Mouse (Mus musculus): ENCODE measurements around the gene Proca1. TPM values are rescaled to one million over a fixed set of nuclear protein-coding genes. Genes with fewer than 3 reads are reported as not detected.
A peak's percentile ranks its signal among the peaks of the same experiment; 100 is the strongest.

Proca1 gene
- polyA plus RNA-seq, 1 experiment from 2014 or later: 1.3 TPM

- H3K36me3 ChIP-seq (ENCODE audit: poor library complexity, severe bottlenecking): peaks cover 27% of the 10 kb centered on the region
These were observed 54.5 kb downstream of the Proca1 start for GRCm38 (mm10) chr11:78247727-78248140.

More at GRCm38 (mm10) chr11:78247727-78248140, 54.5 kb downstream of the Proca1 start:
- peaks cover 42% of the 10 kb centered on the region for H3K4me1 ChIP-seq
- H3K9me3 ChIP-seq (replicated peaks): no peaks in the 10 kb centered on the region
- 60% methylated on average over 4 of the region's 4 CpGs for WGBS
- H3K27me3 ChIP-seq: no peaks in the 10 kb centered on the region
- no peak overlapping the region for H3K27ac ChIP-seq
- H3K4me2 ChIP-seq: peak overlapping the region; percentile 28
- no peak overlapping the region for H3K4me3 ChIP-seq
- no peak overlapping the region for H3K9ac ChIP-seq
- no peak for ATAC-seq

Small RNAs within 50 kb of the gene (microRNA-seq; reads per million reads assigned to microRNA genes)
- gene Mir7653: not detected

Other genes starting within 250 kb of the Proca1 start
- gene Phf12, start 210.6 kb upstream of the Proca1 start, polyA plus RNA-seq (2015; fragmentation: Nextera tagmentation; extraction: Ambion mirVana): 20.7 and 24.5 TPM in 2 replicates
- gene Dhrs13, start 161.1 kb upstream of the Proca1 start, polyA plus RNA-seq (2015; fragmentation: Nextera tagmentation; extraction: Ambion mirVana): 23.4 and 26.6 TPM in 2 replicates
- 69.6 and 78.1 TPM in 2 replicates for gene Flot2, start 155.5 kb upstream of the Proca1 start, polyA plus RNA-seq (2015; fragmentation: Nextera tagmentation; extraction: Ambion mirVana)
- 33.0 and 36.6 TPM in 2 replicates for gene Eral1, start 113.0 kb upstream of the Proca1 start, polyA plus RNA-seq (2015; fragmentation: Nextera tagmentation; extraction: Ambion mirVana)
- gene Fam222b, start 98.7 kb upstream of the Proca1 start, polyA plus RNA-seq (2015; fragmentation: Nextera tagmentation; extraction: Ambion mirVana): 22.1 and 23.7 TPM in 2 replicates
- gene Traf4, start 27.8 kb upstream of the Proca1 start, polyA plus RNA-seq (2015; fragmentation: Nextera tagmentation; extraction: Ambion mirVana): 114 and 121 TPM in 2 replicates
- 5.4 and 8.7 TPM in 2 replicates for gene Nek8, start 16.7 kb upstream of the Proca1 start, polyA plus RNA-seq (2015; fragmentation: Nextera tagmentation; extraction: Ambion mirVana)
- gene Tlcd1, start 16.7 kb upstream of the Proca1 start, polyA plus RNA-seq (2015; fragmentation: Nextera tagmentation; extraction: Ambion mirVana): 4.7 and 7.6 TPM in 2 replicates
- 970 and 1,119 TPM in 2 replicates for gene Rpl23a, start 9.8 kb upstream of the Proca1 start, polyA plus RNA-seq (2015; fragmentation: Nextera tagmentation; extraction: Ambion mirVana)
- gene Rab34, start 5.0 kb upstream of the Proca1 start, polyA plus RNA-seq (2015; fragmentation: Nextera tagmentation; extraction: Ambion mirVana): 39.7 and 42.1 TPM in 2 replicates
- 62.7 and 64.1 TPM in 2 replicates for gene Sdf2, start 52.4 kb downstream of the Proca1 start, polyA plus RNA-seq (2015; fragmentation: Nextera tagmentation; extraction: Ambion mirVana)
- gene Supt6, start 52.6 kb downstream of the Proca1 start, polyA plus RNA-seq (2015; fragmentation: Nextera tagmentation; extraction: Ambion mirVana): 24.9 and 29.4 TPM in 2 replicates
- 61.8 and 73.0 TPM in 2 replicates for gene 2610507B11Rik, start 68.4 kb downstream of the Proca1 start, polyA plus RNA-seq (2015; fragmentation: Nextera tagmentation; extraction: Ambion mirVana)
- 0.18 and 0.35 TPM in 2 replicates for gene BC030499, start 97.4 kb downstream of the Proca1 start, polyA plus RNA-seq (2015; fragmentation: Nextera tagmentation; extraction: Ambion mirVana)
- gene Spag5, start 108.1 kb downstream of the Proca1 start, polyA plus RNA-seq (2015; fragmentation: Nextera tagmentation; extraction: Ambion mirVana): 41.8 and 46.4 TPM in 2 replicates
- gene Aldoc, start 129.6 kb downstream of the Proca1 start, polyA plus RNA-seq (2015; fragmentation: Nextera tagmentation; extraction: Ambion mirVana): 135 and 142 TPM in 2 replicates
- gene Pigs, start 135.0 kb downstream of the Proca1 start, polyA plus RNA-seq (2015; fragmentation: Nextera tagmentation; extraction: Ambion mirVana): 55.0 and 62.0 TPM in 2 replicates
- gene Unc119, start 150.1 kb downstream of the Proca1 start, polyA plus RNA-seq (2015; fragmentation: Nextera tagmentation; extraction: Ambion mirVana): 68.7 and 70.2 TPM in 2 replicates
- not detected in 2 replicates for gene Foxn1, start 193.2 kb downstream of the Proca1 start, polyA plus RNA-seq (2015; fragmentation: Nextera tagmentation; extraction: Ambion mirVana)
- gene Slc13a2, start 228.8 kb downstream of the Proca1 start, polyA plus RNA-seq (2015; fragmentation: Nextera tagmentation; extraction: Ambion mirVana): not detected in 2 replicates